Mouse (Mus musculus): ENCODE results near the gene Klf7. TPM values are rescaled to one million over a fixed set of nuclear protein-coding genes. Genes with fewer than 3 reads are reported as not detected.

Klf7 gene
- total and polyA plus RNA-seq, 3 experiments = 10.3 to 18.9 (median 18.4) TPM

GRCm38 (mm10) chr1:64038343-64038742 lies 83.7 kb downstream of the Klf7 start:
- Histone ChIP-seq H3K27me3 (ENCODE audit: control insufficient read depth, insufficient read depth, low read length) (no peaks in the 10 kb centered on the region), H3K4me1 (ENCODE audit: control insufficient read depth, insufficient read depth, low read length) (peaks cover 41% of the 10 kb centered on the region), H3K9ac (ENCODE audit: low read depth, low read length) (no peak overlapping the region), H3K4me3 (no peak overlapping the region), H3K36me3 (ENCODE audit: control insufficient read depth, insufficient read depth, low read length) (peaks cover 60% of the 10 kb centered on the region), H3K79me2 (replicated peaks; ENCODE audit: control insufficient read depth, insufficient read depth, low read length) (no peaks in the 10 kb centered on the region), H3K27ac (no peak overlapping the region; the same call in 1 of the 2 replicates)
- TF ChIP-seq CTCF (IDR thresholded peaks at IDR 0.05) (no peak), POLR2A (IDR thresholded peaks at IDR 0.05; ENCODE audit: insufficient read depth, low read depth, low read length) (no peak), EP300 (IDR thresholded peaks at IDR 0.05; ENCODE audit: insufficient read depth, low read depth, low read length) (no peak)
- 67% methylated on average over 5 of the region's 5 CpGs for WGBS
- intact Hi-C loops (cut with DNase I) = no loop called here
- no peak for DNase-seq

GRCm38 (mm10) chr1:64037800-64038199 lies 84.3 kb downstream of the Klf7 start:
- intact Hi-C loops (cut with DNase I) = no loop called here
- TF ChIP-seq CTCF (IDR thresholded peaks at IDR 0.05) = no peak
- TF ChIP-seq POLR2A (IDR thresholded peaks at IDR 0.05; ENCODE audit: insufficient read depth, low read depth, low read length) = no peak
- no peak for TF ChIP-seq EP300 (IDR thresholded peaks at IDR 0.05; ENCODE audit: insufficient read depth, low read depth, low read length)
- no peaks in the 10 kb centered on the region for H3K27me3 ChIP-seq (ENCODE audit: control insufficient read depth, insufficient read depth, low read length)
- peaks cover 60% of the 10 kb centered on the region for H3K36me3 ChIP-seq (ENCODE audit: control insufficient read depth, insufficient read depth, low read length)
- no peak for DNase-seq
- H3K27ac ChIP-seq = no peak overlapping the region
- H3K4me3 ChIP-seq = no peak overlapping the region
- 77% methylated on average over 6 of the region's 6 CpGs for WGBS
- H3K79me2 ChIP-seq (replicated peaks; ENCODE audit: control insufficient read depth, insufficient read depth, low read length) = no peaks in the 10 kb centered on the region
- H3K9ac ChIP-seq (ENCODE audit: low read depth, low read length) = no peak overlapping the region
- H3K4me1 ChIP-seq (ENCODE audit: control insufficient read depth, insufficient read depth, low read length) = peaks cover 40% of the 10 kb centered on the region

- no peak overlapping the region for H3K4me3 ChIP-seq
- no peaks in the 10 kb centered on the region for H3K27me3 ChIP-seq (ENCODE audit: control insufficient read depth, insufficient read depth, low read length)
- no peak overlapping the region for H3K9ac ChIP-seq (ENCODE audit: low read depth, low read length)
- DNase-seq = no peak
- TF ChIP-seq POLR2A (IDR thresholded peaks at IDR 0.05; ENCODE audit: insufficient read depth, low read depth, low read length) (no peak), EP300 (IDR thresholded peaks at IDR 0.05; ENCODE audit: insufficient read depth, low read depth, low read length) (no peak), CTCF (IDR thresholded peaks at IDR 0.05) (no peak)
- intact Hi-C loops (cut with DNase I) = no loop called here
- WGBS = 60% methylated on average over 7 of the region's 7 CpGs
- peaks cover 58% of the 10 kb centered on the region for H3K36me3 ChIP-seq (ENCODE audit: control insufficient read depth, insufficient read depth, low read length)
- H3K27ac ChIP-seq = peak overlapping the region; percentile 34
- H3K4me1 ChIP-seq (ENCODE audit: control insufficient read depth, insufficient read depth, low read length) = peaks cover 35% of the 10 kb centered on the region
- H3K79me2 ChIP-seq (replicated peaks; ENCODE audit: control insufficient read depth, insufficient read depth, low read length) = no peaks in the 10 kb centered on the region
These were observed 85.1 kb downstream of the Klf7 start for GRCm38 (mm10) chr1:64036881-64037452.

- DNase-seq = no peak
- Histone ChIP-seq H3K27me3 (ENCODE audit: control insufficient read depth, insufficient read depth, low read length) (no peaks in the 10 kb centered on the region), H3K9ac (ENCODE audit: low read depth, low read length) (no peak overlapping the region), H3K27ac (peak overlapping the region; percentile 34), H3K79me2 (replicated peaks; ENCODE audit: control insufficient read depth, insufficient read depth, low read length) (no peaks in the 10 kb centered on the region), H3K36me3 (ENCODE audit: control insufficient read depth, insufficient read depth, low read length) (peaks cover 50% of the 10 kb centered on the region), H3K4me3 (no peak overlapping the region), H3K4me1 (ENCODE audit: control insufficient read depth, insufficient read depth, low read length) (peaks cover 34% of the 10 kb centered on the region)
- WGBS = 42% methylated on average over 7 of the region's 7 CpGs
- intact Hi-C loops (cut with DNase I) = loop anchor here (2.0 kb wide), 1 partner anchor 15 kb away; no protein-coding TSS in a partner anchor
- no peak for TF ChIP-seq POLR2A (IDR thresholded peaks at IDR 0.05; ENCODE audit: insufficient read depth, low read depth, low read length)
- TF ChIP-seq CTCF (IDR thresholded peaks at IDR 0.05) = no peak
- TF ChIP-seq EP300 (IDR thresholded peaks at IDR 0.05; ENCODE audit: insufficient read depth, low read depth, low read length) = no peak
These were observed 86.3 kb downstream of the Klf7 start for GRCm38 (mm10) chr1:64035804-64036203.

GRCm38 (mm10) chr1:64035087-64035791 lies 86.8 kb downstream of the Klf7 start:
- no peak overlapping the region for H3K4me3 ChIP-seq
- H3K36me3 ChIP-seq (ENCODE audit: control insufficient read depth, insufficient read depth, low read length) = peaks cover 47% of the 10 kb centered on the region
- peak overlapping the region; percentile 34 for H3K27ac ChIP-seq
- peaks cover 29% of the 10 kb centered on the region for H3K4me1 ChIP-seq (ENCODE audit: control insufficient read depth, insufficient read depth, low read length)
- peak in 1 of 2 experiments; percentile 59 for DNase-seq
- intact Hi-C loops (cut with DNase I) = loop anchor here (2.0 kb wide), 1 partner anchor 14 kb away; no protein-coding TSS in a partner anchor
- H3K9ac ChIP-seq (ENCODE audit: low read depth, low read length) = no peak overlapping the region
- H3K27me3 ChIP-seq (ENCODE audit: control insufficient read depth, insufficient read depth, low read length) = no peaks in the 10 kb centered on the region
- TF ChIP-seq EP300 (IDR thresholded peaks at IDR 0.05; ENCODE audit: insufficient read depth, low read depth, low read length) (peak; percentile 72; the same call in 1 of the 2 replicates), POLR2A (IDR thresholded peaks at IDR 0.05; ENCODE audit: insufficient read depth, low read depth, low read length) (peak; percentile 28; the same call in 1 of the 2 replicates), CTCF (IDR thresholded peaks at IDR 0.05) (no peak)
- 40% methylated on average over 15 of the region's 15 CpGs for WGBS
- no peaks in the 10 kb centered on the region for H3K79me2 ChIP-seq (replicated peaks; ENCODE audit: control insufficient read depth, insufficient read depth, low read length)
